Mouse (Mus musculus): ENCODE measurements around the gene Prg2. TPM values are rescaled to one million over a fixed set of nuclear protein-coding genes. Genes with fewer than 3 reads are reported as not detected.

The Prg2 gene
- polyA plus RNA-seq, 1 experiment from 2014 or later: not detected

DNA sequence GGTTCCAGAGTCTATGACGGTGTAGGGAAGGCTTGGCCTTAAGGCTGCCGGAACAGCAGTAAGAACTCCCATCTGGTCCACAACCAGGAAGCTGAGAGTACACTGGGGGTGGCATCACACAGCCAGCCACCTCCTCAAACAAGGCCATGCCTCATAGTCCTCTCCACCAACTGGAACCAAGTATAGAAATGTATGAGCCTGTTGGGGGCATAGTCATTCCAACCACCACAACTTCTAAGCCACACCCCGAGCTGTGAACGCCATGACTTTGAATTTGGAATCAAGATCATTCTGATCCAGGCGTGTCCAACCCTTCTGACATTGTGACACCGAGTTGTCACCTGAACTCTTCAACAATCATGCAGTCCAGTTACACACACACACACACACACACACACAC is 40.5 kb upstream of the Prg2 start:
- Histone ChIP-seq H3K36me3 (ENCODE audit: control insufficient read depth, insufficient read depth, low read length) (no peaks in the 10 kb centered on the region), H3K9me3 (replicated peaks; ENCODE audit: control insufficient read depth, low read length) (no peaks in the 10 kb centered on the region), H3K27me3 (replicated peaks; ENCODE audit: control insufficient read depth, insufficient read depth, low read length) (no peaks in the 10 kb centered on the region), H3K4me1 (ENCODE audit: control insufficient read depth, insufficient read depth, low read length) (0 out of 2 replicates have a peak, but pooled peaks cover 2% of the 10 kb centered on the region), H3K4me2 (ENCODE audit: low read length) (no peak overlapping the region), H3K4me3 (ENCODE audit: low read depth, low read length) (no peak overlapping the region), H3K9ac (ENCODE audit: low read length) (no peak overlapping the region), H3K27ac (ENCODE audit: low read depth, low read length) (no peak overlapping the region)
- 95% methylated on average over 6 of the region's 6 CpGs for WGBS
- ATAC-seq (no peak), DNase-seq (ENCODE audit: low spot score) (no peak)

DNA sequence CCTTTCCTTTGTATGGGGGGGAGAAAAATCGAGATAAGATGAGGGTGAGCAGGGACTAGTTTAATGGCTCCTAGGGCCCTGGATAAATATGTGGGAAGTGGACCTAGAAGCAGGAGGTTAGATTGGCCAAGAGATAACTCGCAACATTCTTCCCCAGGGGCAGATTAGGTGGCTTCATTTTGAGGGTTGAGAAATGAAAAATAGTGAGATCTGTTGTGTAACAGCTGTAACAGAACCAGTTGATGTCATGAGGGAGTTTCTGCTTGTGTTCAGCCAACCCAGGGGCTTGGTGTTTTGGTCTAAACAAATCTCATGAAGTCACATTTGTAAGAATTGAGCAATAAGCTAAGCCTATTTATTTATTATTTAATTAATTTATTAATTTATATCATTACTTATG is 38.9 kb upstream of the Prg2 start:
- Histone ChIP-seq H3K9me3 (replicated peaks; ENCODE audit: control insufficient read depth, low read length) (no peaks in the 10 kb centered on the region), H3K27me3 (replicated peaks; ENCODE audit: control insufficient read depth, insufficient read depth, low read length) (no peaks in the 10 kb centered on the region), H3K36me3 (ENCODE audit: control insufficient read depth, insufficient read depth, low read length) (no peaks in the 10 kb centered on the region), H3K4me2 (ENCODE audit: low read length) (no peak overlapping the region), H3K4me1 (ENCODE audit: control insufficient read depth, insufficient read depth, low read length) (0 out of 2 replicates have a peak, but pooled peaks cover 2% of the 10 kb centered on the region), H3K4me3 (ENCODE audit: low read depth, low read length) (no peak overlapping the region), H3K9ac (ENCODE audit: low read length) (no peak overlapping the region), H3K27ac (ENCODE audit: low read depth, low read length) (no peak overlapping the region)
- WGBS: 89% methylated on average over 2 of the region's 2 CpGs
- no peak for ATAC-seq
- no peak for DNase-seq (ENCODE audit: low spot score)

DNA sequence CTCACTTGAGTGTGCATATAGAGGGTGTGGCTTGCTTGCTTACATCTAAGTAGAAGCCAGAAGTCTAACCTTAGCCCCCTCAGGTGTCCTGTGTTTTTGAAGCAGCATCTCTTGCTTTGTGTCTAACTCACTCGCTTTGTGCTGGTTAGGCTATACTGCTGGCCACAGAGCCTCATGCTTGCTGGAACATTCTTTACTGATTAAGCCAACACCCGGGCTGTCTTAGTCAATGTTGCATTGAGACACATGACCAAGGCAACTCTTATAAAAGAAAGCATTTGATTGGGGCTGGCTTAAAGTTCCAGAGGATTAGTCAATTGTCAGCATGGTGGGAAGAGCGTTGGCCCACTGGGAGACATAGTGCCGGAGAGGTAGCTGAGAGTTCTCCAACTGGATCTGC is 38.5 kb upstream of the Prg2 start:
- H3K27ac ChIP-seq (ENCODE audit: low read depth, low read length): no peak overlapping the region
- 83% methylated on average over 4 of the region's 4 CpGs for WGBS
- H3K9ac ChIP-seq (ENCODE audit: low read length): no peak overlapping the region
- 0 out of 2 replicates have a peak, but pooled peaks cover 2% of the 10 kb centered on the region for H3K4me1 ChIP-seq (ENCODE audit: control insufficient read depth, insufficient read depth, low read length)
- H3K36me3 ChIP-seq (ENCODE audit: control insufficient read depth, insufficient read depth, low read length): no peaks in the 10 kb centered on the region
- H3K27me3 ChIP-seq (replicated peaks; ENCODE audit: control insufficient read depth, insufficient read depth, low read length): no peaks in the 10 kb centered on the region
- no peak overlapping the region for H3K4me2 ChIP-seq (ENCODE audit: low read length)
- DNase-seq (ENCODE audit: low spot score) (no peak), ATAC-seq (no peak)
- H3K9me3 ChIP-seq (replicated peaks; ENCODE audit: control insufficient read depth, low read length): no peaks in the 10 kb centered on the region
- H3K4me3 ChIP-seq (ENCODE audit: low read depth, low read length): no peak overlapping the region

DNA sequence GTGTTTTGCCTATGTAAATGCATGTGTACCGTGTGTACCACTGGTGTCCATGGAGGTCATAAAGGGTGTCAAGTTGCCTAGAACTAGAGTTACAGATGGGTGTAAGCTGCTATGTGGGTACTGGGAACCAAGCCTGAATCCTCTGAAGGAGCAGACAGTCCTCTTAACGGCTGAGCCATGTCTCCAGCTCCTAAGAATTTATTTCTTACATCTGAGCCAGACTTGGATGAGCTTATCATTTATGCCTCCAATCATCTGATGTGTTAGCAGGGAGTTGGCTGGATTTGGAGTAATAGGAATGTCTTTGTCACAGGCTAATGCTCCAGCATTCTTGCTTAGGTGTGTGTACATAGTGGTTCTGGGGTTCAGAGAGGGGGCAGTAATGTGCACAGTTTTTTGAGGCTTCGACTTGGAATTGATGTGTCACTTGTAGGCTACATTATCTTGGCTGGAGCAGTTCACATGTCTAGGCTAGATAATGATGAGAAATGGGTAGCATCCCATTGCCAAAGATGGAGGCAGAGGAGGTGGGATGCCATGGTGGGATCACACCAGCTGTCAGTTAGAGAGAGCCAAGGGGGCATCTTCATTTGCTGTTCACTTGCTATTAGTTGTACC is 33.0 kb upstream of the Prg2 start:
- ATAC-seq (peak; percentile 63; the same call in 1 of the 2 replicates), DNase-seq (ENCODE audit: low spot score) (peak; percentile 54)
- no peak overlapping the region for H3K27ac ChIP-seq (ENCODE audit: low read depth, low read length)
- no peak overlapping the region for H3K4me3 ChIP-seq (ENCODE audit: low read depth, low read length)
- H3K27me3 ChIP-seq (replicated peaks; ENCODE audit: control insufficient read depth, insufficient read depth, low read length): no peaks in the 10 kb centered on the region
- 76% methylated on average over 3 of the region's 3 CpGs for WGBS
- no peak overlapping the region for H3K4me2 ChIP-seq (ENCODE audit: low read length)
- H3K9me3 ChIP-seq (replicated peaks; ENCODE audit: control insufficient read depth, low read length): no peaks in the 10 kb centered on the region
- H3K9ac ChIP-seq (ENCODE audit: low read length): no peak overlapping the region
- H3K36me3 ChIP-seq (ENCODE audit: control insufficient read depth, insufficient read depth, low read length): no peaks in the 10 kb centered on the region
- no peaks in the 10 kb centered on the region for H3K4me1 ChIP-seq (ENCODE audit: control insufficient read depth, insufficient read depth, low read length)

DNA sequence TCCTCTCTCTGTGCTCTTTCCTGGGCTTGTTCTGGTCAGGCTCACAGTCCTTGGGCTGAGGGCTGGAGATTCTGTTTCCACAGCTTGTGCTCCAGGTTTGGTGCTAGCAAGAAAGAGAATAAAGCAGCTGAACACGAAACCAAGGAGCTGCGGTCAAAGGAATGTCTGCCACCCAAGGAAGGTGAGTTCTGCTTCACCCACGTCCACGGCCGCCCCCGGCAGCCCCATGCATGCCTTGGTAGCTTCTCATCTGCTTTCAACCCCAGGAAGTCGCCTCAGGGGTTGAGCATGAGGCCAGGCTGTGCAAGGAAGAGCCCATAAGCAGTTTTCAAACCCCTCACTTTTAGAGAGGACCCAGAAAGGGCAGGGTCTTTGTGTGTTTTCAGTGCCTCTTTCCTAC is 32.0 kb upstream of the Prg2 start:
- ATAC-seq: no peak
- H3K4me1 ChIP-seq (ENCODE audit: control insufficient read depth, insufficient read depth, low read length): no peaks in the 10 kb centered on the region
- no peak for DNase-seq (ENCODE audit: low spot score)
- no peak overlapping the region for H3K4me3 ChIP-seq (ENCODE audit: low read depth, low read length)
- no peaks in the 10 kb centered on the region for H3K27me3 ChIP-seq (replicated peaks; ENCODE audit: control insufficient read depth, insufficient read depth, low read length)
- H3K4me2 ChIP-seq (ENCODE audit: low read length): no peak overlapping the region
- WGBS: 88% methylated on average over 7 of the region's 7 CpGs
- no peaks in the 10 kb centered on the region for H3K36me3 ChIP-seq (ENCODE audit: control insufficient read depth, insufficient read depth, low read length)
- H3K9me3 ChIP-seq (replicated peaks; ENCODE audit: control insufficient read depth, low read length): no peaks in the 10 kb centered on the region
- no peak overlapping the region for H3K27ac ChIP-seq (ENCODE audit: low read depth, low read length)
- H3K9ac ChIP-seq (ENCODE audit: low read length): no peak overlapping the region

DNA sequence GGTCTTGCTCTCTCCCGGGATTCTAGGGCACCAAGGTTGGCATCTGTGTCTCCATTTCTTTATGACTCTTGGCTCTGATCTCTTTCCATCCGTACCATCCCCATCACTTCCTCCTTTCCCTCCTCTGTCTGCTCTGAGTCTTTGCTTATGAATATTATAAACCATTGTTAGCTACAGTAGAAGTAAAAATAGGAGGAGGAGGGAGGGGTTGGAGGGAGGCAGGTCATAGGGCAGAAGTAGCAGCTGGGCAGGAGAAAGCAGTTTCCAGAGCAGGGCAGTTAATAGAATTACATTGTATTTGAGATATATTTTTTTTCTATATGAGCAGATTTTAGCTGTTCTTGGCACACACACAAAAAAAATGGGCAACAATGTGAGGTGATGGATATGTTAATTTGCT is 31.5 kb upstream of the Prg2 start:
- H3K9me3 ChIP-seq (replicated peaks; ENCODE audit: control insufficient read depth, low read length): no peaks in the 10 kb centered on the region
- peak; percentile 3 for DNase-seq (ENCODE audit: low spot score)
- no peaks in the 10 kb centered on the region for H3K4me1 ChIP-seq (ENCODE audit: control insufficient read depth, insufficient read depth, low read length)
- H3K9ac ChIP-seq (ENCODE audit: low read length): no peak overlapping the region
- WGBS: 79% methylated on average over 2 of the region's 2 CpGs
- no peak overlapping the region for H3K27ac ChIP-seq (ENCODE audit: low read depth, low read length)
- no peak overlapping the region for H3K4me2 ChIP-seq (ENCODE audit: low read length)
- H3K4me3 ChIP-seq (ENCODE audit: low read depth, low read length): no peak overlapping the region
- no peak for ATAC-seq
- no peaks in the 10 kb centered on the region for H3K27me3 ChIP-seq (replicated peaks; ENCODE audit: control insufficient read depth, insufficient read depth, low read length)
- no peaks in the 10 kb centered on the region for H3K36me3 ChIP-seq (ENCODE audit: control insufficient read depth, insufficient read depth, low read length)

DNA sequence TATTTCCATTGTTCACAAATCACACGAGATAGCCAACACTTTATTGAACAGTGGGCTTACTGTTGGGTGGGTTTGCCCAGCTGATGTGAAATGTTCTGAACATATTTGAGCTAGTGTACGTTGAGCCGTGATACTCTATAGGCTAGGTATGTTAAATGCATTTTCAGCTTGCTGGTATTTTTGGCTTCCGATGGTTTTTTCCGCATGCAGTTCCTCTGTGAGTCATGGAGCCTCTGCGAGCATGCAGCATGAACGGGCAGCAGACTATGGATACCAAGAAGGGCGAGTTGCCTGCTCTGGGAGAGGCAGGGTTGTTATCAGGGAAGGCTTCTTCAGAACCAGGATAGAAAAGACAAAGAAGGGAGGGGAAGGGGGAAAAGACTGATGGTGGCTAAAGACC is 29.2 kb upstream of the Prg2 start:
- ATAC-seq (no peak), DNase-seq (ENCODE audit: low spot score) (no peak)
- Histone ChIP-seq H3K4me3 (ENCODE audit: low read depth, low read length) (no peak overlapping the region), H3K27ac (ENCODE audit: low read depth, low read length) (no peak overlapping the region), H3K9ac (ENCODE audit: low read length) (no peak overlapping the region), H3K9me3 (replicated peaks; ENCODE audit: control insufficient read depth, low read length) (no peaks in the 10 kb centered on the region), H3K4me1 (ENCODE audit: control insufficient read depth, insufficient read depth, low read length) (no peaks in the 10 kb centered on the region), H3K36me3 (ENCODE audit: control insufficient read depth, insufficient read depth, low read length) (no peaks in the 10 kb centered on the region), H3K4me2 (ENCODE audit: low read length) (no peak overlapping the region), H3K27me3 (replicated peaks; ENCODE audit: control insufficient read depth, insufficient read depth, low read length) (no peaks in the 10 kb centered on the region)
- 92% methylated on average over 8 of the region's 8 CpGs for WGBS

DNA sequence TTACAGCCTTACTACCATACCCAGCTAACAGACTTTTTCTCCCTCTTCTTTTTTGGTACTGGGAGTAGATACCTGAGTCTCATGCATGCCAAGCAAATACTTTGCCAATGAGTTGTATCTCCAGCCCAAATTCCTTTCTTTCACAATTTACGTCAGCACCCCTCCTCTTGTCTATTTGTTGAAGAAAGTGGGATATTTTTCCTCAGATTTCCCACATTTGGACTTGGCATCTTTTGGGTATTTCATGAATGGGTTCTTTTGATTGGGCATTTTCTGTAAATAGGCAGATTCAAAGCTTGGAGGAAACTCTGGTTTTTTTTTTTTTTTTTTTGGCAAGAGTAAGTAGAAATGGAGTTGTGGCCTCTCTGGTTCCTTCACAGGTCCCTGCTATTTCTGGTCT is 28.0 kb upstream of the Prg2 start:
- Histone ChIP-seq H3K4me2 (ENCODE audit: low read length) (no peak overlapping the region), H3K4me3 (ENCODE audit: low read depth, low read length) (no peak overlapping the region), H3K27me3 (replicated peaks; ENCODE audit: control insufficient read depth, insufficient read depth, low read length) (no peaks in the 10 kb centered on the region), H3K9me3 (replicated peaks; ENCODE audit: control insufficient read depth, low read length) (no peaks in the 10 kb centered on the region), H3K4me1 (ENCODE audit: control insufficient read depth, insufficient read depth, low read length) (no peaks in the 10 kb centered on the region), H3K9ac (ENCODE audit: low read length) (no peak overlapping the region), H3K27ac (ENCODE audit: low read depth, low read length) (no peak overlapping the region), H3K36me3 (ENCODE audit: control insufficient read depth, insufficient read depth, low read length) (no peaks in the 10 kb centered on the region)
- DNase-seq (ENCODE audit: low spot score): no peak
- 76% methylated on average over 1 of the region's 1 CpGs for WGBS
- no peak for ATAC-seq

DNA sequence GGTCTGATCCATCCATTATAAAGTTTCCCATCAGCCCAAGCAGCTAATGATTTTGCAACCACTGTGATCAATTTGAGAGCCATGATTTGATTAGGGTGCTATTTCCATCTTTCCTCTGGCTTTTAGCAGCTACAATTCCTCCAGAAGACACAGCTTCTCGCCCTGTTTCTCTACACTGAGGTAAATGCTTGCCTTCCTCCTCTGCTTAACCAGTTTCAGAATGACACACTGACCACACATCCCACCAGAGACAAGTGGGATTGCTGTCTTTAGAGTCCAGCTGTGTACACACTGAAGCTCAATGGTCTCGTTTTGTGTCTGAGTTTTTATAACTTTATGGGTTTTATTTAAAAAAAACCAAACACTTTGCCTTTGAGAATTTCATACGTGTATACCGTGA is 27.6 kb upstream of the Prg2 start:
- Histone ChIP-seq H3K9me3 (replicated peaks; ENCODE audit: control insufficient read depth, low read length) (no peaks in the 10 kb centered on the region), H3K9ac (ENCODE audit: low read length) (no peak overlapping the region), H3K27ac (ENCODE audit: low read depth, low read length) (no peak overlapping the region), H3K36me3 (ENCODE audit: control insufficient read depth, insufficient read depth, low read length) (no peaks in the 10 kb centered on the region), H3K4me2 (ENCODE audit: low read length) (no peak overlapping the region), H3K4me1 (ENCODE audit: control insufficient read depth, insufficient read depth, low read length) (no peaks in the 10 kb centered on the region), H3K27me3 (replicated peaks; ENCODE audit: control insufficient read depth, insufficient read depth, low read length) (no peaks in the 10 kb centered on the region), H3K4me3 (ENCODE audit: low read depth, low read length) (no peak overlapping the region)
- ATAC-seq (no peak), DNase-seq (ENCODE audit: low spot score) (no peak)
- WGBS: 83% methylated on average over 4 of the region's 4 CpGs

Data from forebrain, embryonic 14.5 days (tissue).